Mouse (Mus musculus) telencephalon, adult 2 months (tissue): Measurements from ENCODE around the gene Man1c1.
A peak's percentile ranks its signal among the peaks of the same experiment; 100 is the strongest.

Experiments used
- DNase-seq: peaks from one replicate; pipeline ENCODE4 v3.0.0-alpha.2; 2011; ENCODE audit warnings: low read depth, low spot score

Man1c1 gene

GRCm38 (mm10) chr4:134703835-134704546 lies at the start of gene Man1c1:
TSS of gene Man1c1 (minus strand) at chr4:134704290.
- DNase-seq = peak; percentile 94

- no peak for DNase-seq
Measured at GRCm38 (mm10) chr4:134753516-134754261, 49.6 kb upstream of the Man1c1 start.

GRCm38 (mm10) chr4:134752911-134753426 lies 48.9 kb upstream of the Man1c1 start:
- no peak for DNase-seq

- DNase-seq = no peak
Measured at GRCm38 (mm10) chr4:134751682-134752380, 47.7 kb upstream of the Man1c1 start.

GRCm38 (mm10) chr4:134750825-134751224 lies 46.7 kb upstream of the Man1c1 start:
- DNase-seq = no peak

GRCm38 (mm10) chr4:134750263-134750662 lies 46.2 kb upstream of the Man1c1 start:
- no peak for DNase-seq

- no peak for DNase-seq
Measured at GRCm38 (mm10) chr4:134749301-134750030, 45.4 kb upstream of the Man1c1 start.

- peak; percentile 89 for DNase-seq
Measured at GRCm38 (mm10) chr4:134745900-134746661, 42.0 kb upstream of the Man1c1 start.

- DNase-seq = no peak
Measured at GRCm38 (mm10) chr4:134743881-134744633, 40.0 kb upstream of the Man1c1 start.

GRCm38 (mm10) chr4:134741949-134742348 lies 37.9 kb upstream of the Man1c1 start:
- DNase-seq = no peak

- no peak for DNase-seq
Measured at GRCm38 (mm10) chr4:134740186-134740585, 36.1 kb upstream of the Man1c1 start.

- no peak for DNase-seq
Measured at GRCm38 (mm10) chr4:134739530-134739929, 35.4 kb upstream of the Man1c1 start.

- no peak for DNase-seq
Measured at GRCm38 (mm10) chr4:134737365-134737910, 33.3 kb upstream of the Man1c1 start.

GRCm38 (mm10) chr4:134736147-134736546 lies 32.1 kb upstream of the Man1c1 start:
- DNase-seq = peak; percentile 79

GRCm38 (mm10) chr4:134734629-134735081 lies 30.6 kb upstream of the Man1c1 start:
- DNase-seq = no peak

GRCm38 (mm10) chr4:134734038-134734628 lies 30.0 kb upstream of the Man1c1 start:
- DNase-seq = no peak

GRCm38 (mm10) chr4:134733371-134733770 lies 29.3 kb upstream of the Man1c1 start:
- DNase-seq = no peak

- DNase-seq = no peak
Measured at GRCm38 (mm10) chr4:134730106-134730505, 26.0 kb upstream of the Man1c1 start.

GRCm38 (mm10) chr4:134725735-134726345 lies 21.8 kb upstream of the Man1c1 start:
- DNase-seq = no peak
